Mouse (Mus musculus): ENCODE measurements around the gene Jmjd1c. TPM values are rescaled to one million over a fixed set of nuclear protein-coding genes. Genes with fewer than 3 reads are reported as not detected.
A peak's percentile ranks its signal among the peaks of the same experiment; 100 is the strongest.

The Jmjd1c gene
- total and polyA plus RNA-seq, 2 experiments from 2014 or later: 45.1 to 63.8 TPM

DNA sequence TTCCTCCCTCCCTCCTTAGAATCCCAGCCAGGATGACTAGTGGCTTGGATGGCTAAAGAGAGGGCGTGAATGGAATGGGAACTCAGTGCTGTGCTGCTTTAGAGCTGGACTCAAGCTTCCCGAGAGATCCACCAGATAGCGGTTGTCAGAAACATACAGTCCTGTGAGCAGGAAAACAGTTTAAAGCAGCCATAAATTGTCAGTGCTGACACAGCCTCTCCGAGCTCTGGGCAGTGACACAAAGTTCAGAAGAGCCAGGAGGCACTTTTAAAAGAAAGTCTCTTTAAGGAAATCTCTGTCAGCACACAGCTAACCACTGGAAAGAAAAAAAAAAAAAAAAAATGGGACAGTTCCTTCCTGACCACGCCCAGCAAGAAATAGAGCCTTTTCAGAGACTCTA is 156.4 kb downstream of the Jmjd1c start:
- Histone ChIP-seq H3K4me2 (ENCODE audit: low read depth, low read length, poor library complexity, severe bottlenecking) (no peak overlapping the region), H3K4me3 (ENCODE audit: low read depth, low read length) (no peak overlapping the region), H3K9me3 (ENCODE audit: low read length) (no peaks in the 10 kb centered on the region), H3K9ac (replicated peaks; ENCODE audit: low read length, poor library complexity, severe bottlenecking) (no peak overlapping the region), H3K4me1 (ENCODE audit: insufficient read depth, low read length) (no peaks in the 10 kb centered on the region), H3K36me3 (ENCODE audit: insufficient read depth, low read length) (peaks cover 14% of the 10 kb centered on the region; the same call in 1 of the 2 replicates), H3K27ac (ENCODE audit: low read depth, low read length) (no peak overlapping the region), H3K27me3 (ENCODE audit: insufficient read depth, low read length) (no peaks in the 10 kb centered on the region)
- no peak for TF ChIP-seq CTCF (IDR thresholded peaks at IDR 0.05)
- DNase-seq (ENCODE audit: low spot score) (no peak), ATAC-seq (ENCODE audit: low FRiP score) (no peak)
- 83% methylated on average over 5 of the region's 5 CpGs for WGBS

- Histone ChIP-seq H3K4me3 (ENCODE audit: low read depth, low read length) (no peak overlapping the region), H3K27ac (ENCODE audit: low read depth, low read length) (no peak overlapping the region), H3K9ac (replicated peaks; ENCODE audit: low read length, poor library complexity, severe bottlenecking) (no peak overlapping the region), H3K36me3 (ENCODE audit: insufficient read depth, low read length) (peaks cover 14% of the 10 kb centered on the region; the same call in 1 of the 2 replicates), H3K9me3 (ENCODE audit: low read length) (no peaks in the 10 kb centered on the region), H3K4me2 (ENCODE audit: low read depth, low read length, poor library complexity, severe bottlenecking) (no peak overlapping the region), H3K27me3 (ENCODE audit: insufficient read depth, low read length) (no peaks in the 10 kb centered on the region), H3K4me1 (ENCODE audit: insufficient read depth, low read length) (no peaks in the 10 kb centered on the region)
- 94% methylated on average over 1 of the region's 1 CpGs for WGBS
- DNase-seq (ENCODE audit: low spot score) (no peak), ATAC-seq (ENCODE audit: low FRiP score) (no peak)
- no peak for TF ChIP-seq CTCF (IDR thresholded peaks at IDR 0.05)
These were observed 157.2 kb downstream of the Jmjd1c start for GRCm38 (mm10) chr10:67253115-67253514.

- peak; percentile 77 for DNase-seq (ENCODE audit: low spot score)
- no peak for ATAC-seq (ENCODE audit: low FRiP score)
- peak; percentile 84 for TF ChIP-seq CTCF (IDR thresholded peaks at IDR 0.05)
- 56% methylated on average over 1 of the region's 1 CpGs for WGBS
- H3K4me3 ChIP-seq (ENCODE audit: low read depth, low read length): no peak overlapping the region
- no peak overlapping the region for H3K4me2 ChIP-seq (ENCODE audit: low read depth, low read length, poor library complexity, severe bottlenecking)
- H3K27me3 ChIP-seq (ENCODE audit: insufficient read depth, low read length): no peaks in the 10 kb centered on the region
- no peaks in the 10 kb centered on the region for H3K4me1 ChIP-seq (ENCODE audit: insufficient read depth, low read length)
- no peak overlapping the region for H3K9ac ChIP-seq (replicated peaks; ENCODE audit: low read length, poor library complexity, severe bottlenecking)
- H3K27ac ChIP-seq (ENCODE audit: low read depth, low read length): no peak overlapping the region
- no peaks in the 10 kb centered on the region for H3K9me3 ChIP-seq (ENCODE audit: low read length)
- peaks cover 18% of the 10 kb centered on the region for H3K36me3 ChIP-seq (ENCODE audit: insufficient read depth, low read length)
These were observed 168.9 kb downstream of the Jmjd1c start for GRCm38 (mm10) chr10:67264852-67265251.

DNA sequence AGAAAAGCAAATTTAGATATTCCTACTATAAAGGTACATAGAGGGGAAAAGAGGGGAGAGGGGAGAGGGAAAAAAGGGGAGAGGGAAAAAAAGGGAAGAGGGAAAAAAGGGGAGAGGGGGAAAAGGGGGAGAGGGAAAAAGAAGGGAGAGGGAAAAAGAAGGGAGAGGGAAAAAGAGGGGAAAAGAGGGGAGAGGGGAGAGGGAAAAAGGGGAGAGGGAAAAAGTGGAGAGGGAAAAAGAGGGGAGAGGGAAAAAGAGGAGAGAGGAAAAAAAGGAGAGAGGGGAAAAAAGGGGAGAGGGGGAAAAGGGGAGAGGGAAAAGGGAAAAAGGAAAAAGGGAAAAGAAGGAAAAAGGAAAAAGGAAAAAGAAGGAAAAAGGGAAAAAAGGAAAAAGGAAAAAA is 180.0 kb downstream of the Jmjd1c start:
- Histone ChIP-seq H3K4me3 (ENCODE audit: low read depth, low read length) (no peak overlapping the region), H3K36me3 (ENCODE audit: insufficient read depth, low read length) (peaks cover 7% of the 10 kb centered on the region), H3K9ac (replicated peaks; ENCODE audit: low read length, poor library complexity, severe bottlenecking) (no peak overlapping the region), H3K4me1 (ENCODE audit: insufficient read depth, low read length) (no peaks in the 10 kb centered on the region), H3K9me3 (ENCODE audit: low read length) (no peaks in the 10 kb centered on the region), H3K27me3 (ENCODE audit: insufficient read depth, low read length) (no peaks in the 10 kb centered on the region), H3K4me2 (ENCODE audit: low read depth, low read length, poor library complexity, severe bottlenecking) (no peak overlapping the region), H3K27ac (ENCODE audit: low read depth, low read length) (no peak overlapping the region)
- DNase-seq (ENCODE audit: low spot score) (no peak), ATAC-seq (ENCODE audit: low FRiP score) (no peak)
- no peak for TF ChIP-seq CTCF (IDR thresholded peaks at IDR 0.05)

GRCm38 (mm10) chr10:67281852-67282251 is 185.9 kb downstream of the Jmjd1c start:
- WGBS: 87% methylated on average over 8 of the region's 8 CpGs
- no peaks in the 10 kb centered on the region for H3K36me3 ChIP-seq (ENCODE audit: insufficient read depth, low read length)
- no peak for DNase-seq (ENCODE audit: low spot score)
- H3K4me3 ChIP-seq (ENCODE audit: low read depth, low read length): no peak overlapping the region
- ATAC-seq (ENCODE audit: low FRiP score): no peak
- no peak overlapping the region for H3K27ac ChIP-seq (ENCODE audit: low read depth, low read length)
- no peaks in the 10 kb centered on the region for H3K9me3 ChIP-seq (ENCODE audit: low read length)
- H3K4me2 ChIP-seq (ENCODE audit: low read depth, low read length, poor library complexity, severe bottlenecking): no peak overlapping the region
- no peak overlapping the region for H3K9ac ChIP-seq (replicated peaks; ENCODE audit: low read length, poor library complexity, severe bottlenecking)
- H3K27me3 ChIP-seq (ENCODE audit: insufficient read depth, low read length): no peaks in the 10 kb centered on the region
- H3K4me1 ChIP-seq (ENCODE audit: insufficient read depth, low read length): peaks cover 3% of the 10 kb centered on the region; the same call in 1 of the 2 replicates
- no peak for TF ChIP-seq CTCF (IDR thresholded peaks at IDR 0.05)

DNA sequence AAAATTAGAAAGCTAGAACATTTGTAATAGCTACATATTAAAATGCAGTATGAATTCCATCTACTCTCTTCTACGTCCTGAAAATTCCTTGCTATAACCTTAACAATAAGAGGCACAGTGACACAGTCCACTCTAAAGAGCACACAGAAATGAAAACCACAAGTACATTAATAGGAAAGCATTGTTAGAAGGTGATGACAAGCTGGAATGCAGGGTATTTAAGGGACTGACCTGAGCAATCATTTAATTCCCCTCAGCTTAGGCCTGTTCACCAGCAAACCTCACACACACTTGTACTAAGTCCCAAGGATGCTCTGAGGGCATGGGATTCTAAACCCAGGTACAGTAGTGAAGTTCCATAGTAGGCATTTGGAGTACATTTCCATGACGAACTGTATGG is 186.6 kb downstream of the Jmjd1c start:
- Histone ChIP-seq H3K4me2 (ENCODE audit: low read depth, low read length, poor library complexity, severe bottlenecking) (no peak overlapping the region), H3K9ac (replicated peaks; ENCODE audit: low read length, poor library complexity, severe bottlenecking) (no peak overlapping the region), H3K36me3 (ENCODE audit: insufficient read depth, low read length) (no peaks in the 10 kb centered on the region), H3K9me3 (ENCODE audit: low read length) (no peaks in the 10 kb centered on the region), H3K27me3 (ENCODE audit: insufficient read depth, low read length) (no peaks in the 10 kb centered on the region), H3K4me1 (ENCODE audit: insufficient read depth, low read length) (peaks cover 3% of the 10 kb centered on the region; the same call in 1 of the 2 replicates), H3K27ac (ENCODE audit: low read depth, low read length) (no peak overlapping the region), H3K4me3 (ENCODE audit: low read depth, low read length) (no peak overlapping the region)
- 83% methylated on average over 2 of the region's 2 CpGs for WGBS
- TF ChIP-seq CTCF (IDR thresholded peaks at IDR 0.05): no peak
- no peak for DNase-seq (ENCODE audit: low spot score)
- ATAC-seq (ENCODE audit: low FRiP score): no peak

All from midbrain, postnatal 0 days (tissue).